Mouse (Mus musculus): ENCODE data around the gene Cyp24a1. TPM values are rescaled to one million over a fixed set of nuclear protein-coding genes. Genes with fewer than 3 reads are reported as not detected.

Gene Cyp24a1
- total RNA-seq (2017) = not detected in 2 replicates

DNA sequence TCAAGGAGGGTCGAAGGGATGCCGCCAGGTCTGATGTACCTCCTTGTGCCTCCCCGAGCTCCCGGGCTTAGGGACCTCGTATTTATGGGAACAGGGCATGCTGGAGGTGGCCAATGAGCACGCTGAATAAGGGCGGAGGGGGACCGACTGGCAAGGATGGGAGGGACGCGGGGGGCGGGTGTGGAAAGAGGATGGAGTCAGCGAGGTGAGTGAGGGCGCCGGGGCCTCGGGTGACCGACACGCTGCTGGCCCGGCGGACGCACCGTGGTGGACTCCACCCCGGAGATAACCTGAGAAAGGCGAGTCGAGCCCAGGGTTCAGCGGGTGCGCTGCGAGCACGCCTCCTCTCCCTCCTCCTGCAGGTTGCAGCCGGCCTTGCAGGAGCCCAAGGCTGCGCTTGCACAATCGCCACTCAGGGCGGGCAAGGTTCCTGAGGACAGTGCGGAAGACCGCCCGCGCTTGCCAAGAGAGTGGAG is at the start of gene Cyp24a1:
Cyp24a1 (minus strand) TSS at position 55 of the 476 bp plus-strand sequence.
- peak; percentile 98 for ATAC-seq (replicated peaks; ENCODE audit: low read depth, poor library complexity, severe bottlenecking)

DNA sequence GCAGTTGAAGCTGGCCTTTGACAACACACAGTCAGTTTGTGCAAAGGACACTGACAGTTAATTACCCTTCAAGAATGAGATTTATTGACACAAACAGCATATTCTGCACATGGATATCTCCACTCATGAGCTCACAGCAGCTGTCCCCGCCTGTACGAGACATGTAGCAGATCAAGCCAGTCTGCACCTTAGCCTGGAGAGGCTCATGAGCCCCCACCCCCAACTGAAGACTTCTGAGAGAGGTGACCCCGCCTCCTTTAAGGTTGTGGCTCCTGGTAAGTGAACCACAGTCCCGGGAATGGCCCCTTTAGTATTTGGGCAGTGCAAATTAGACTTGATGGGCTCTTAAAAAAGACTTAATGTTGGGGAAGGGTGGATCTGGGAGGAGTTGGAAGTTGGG is 48.8 kb upstream of the Cyp24a1 start:
- no peak for ATAC-seq (replicated peaks; ENCODE audit: low read depth, poor library complexity, severe bottlenecking)

DNA sequence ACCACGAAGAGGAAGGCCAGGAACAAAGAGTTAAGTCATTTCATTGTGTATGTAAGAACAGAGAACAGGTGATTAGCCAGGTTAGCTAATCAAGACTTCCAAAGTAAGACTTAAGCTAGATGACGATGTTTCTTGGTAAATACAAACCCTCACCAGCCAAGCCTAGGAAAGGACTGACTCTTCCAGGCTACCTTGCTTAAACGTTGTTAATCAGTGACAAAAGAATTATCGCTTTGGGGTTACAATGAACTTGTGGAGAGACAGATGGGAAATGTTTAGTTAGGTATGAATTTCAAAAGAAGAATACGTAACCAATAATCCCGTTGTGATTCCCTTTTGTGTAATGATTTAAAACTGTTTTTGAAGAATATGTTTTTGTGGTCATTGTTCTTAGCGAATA is 48.0 kb upstream of the Cyp24a1 start:
- ATAC-seq (replicated peaks; ENCODE audit: low read depth, poor library complexity, severe bottlenecking) = no peak

DNA sequence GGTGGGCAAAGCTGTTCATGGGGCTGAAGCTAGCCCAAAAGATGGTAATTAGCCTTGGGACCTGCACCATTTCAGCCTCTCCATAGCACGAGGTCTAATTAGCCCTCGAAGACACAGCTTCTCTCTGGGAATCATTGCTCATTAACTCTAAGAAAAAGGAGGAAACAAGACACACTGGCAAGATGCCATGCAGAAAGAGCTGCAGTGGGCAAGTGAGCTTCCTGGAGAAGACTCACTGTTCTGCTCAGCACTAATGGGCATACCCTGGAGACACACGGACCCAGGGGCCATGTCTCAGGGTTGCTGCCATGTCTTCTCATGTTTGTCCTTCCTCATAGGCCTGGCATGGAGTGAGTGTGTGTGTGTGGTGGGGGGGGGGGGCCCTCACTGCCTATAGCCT is 47.2 kb upstream of the Cyp24a1 start:
- ATAC-seq (replicated peaks; ENCODE audit: low read depth, poor library complexity, severe bottlenecking) = no peak

DNA sequence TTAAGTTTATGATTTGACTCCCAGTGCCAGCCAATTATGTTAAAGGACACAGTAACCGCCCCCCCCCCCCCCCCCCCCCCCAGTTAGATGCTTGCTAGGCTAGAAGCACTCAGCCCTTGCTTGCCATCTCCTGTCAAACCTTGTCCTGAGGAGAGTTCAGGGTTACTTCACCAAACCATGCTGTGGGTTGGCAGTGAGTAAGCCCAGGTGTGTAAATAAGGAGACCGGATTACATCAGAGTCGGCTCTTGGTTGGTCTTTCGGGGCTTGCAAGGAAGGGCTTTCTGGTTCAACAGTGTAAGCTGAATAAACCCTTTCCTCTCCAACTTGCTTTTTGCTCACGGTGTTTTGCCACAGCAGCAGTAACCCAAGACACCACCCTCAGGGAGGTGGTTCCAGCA is 46.7 kb upstream of the Cyp24a1 start:
- no peak for ATAC-seq (replicated peaks; ENCODE audit: low read depth, poor library complexity, severe bottlenecking)

DNA sequence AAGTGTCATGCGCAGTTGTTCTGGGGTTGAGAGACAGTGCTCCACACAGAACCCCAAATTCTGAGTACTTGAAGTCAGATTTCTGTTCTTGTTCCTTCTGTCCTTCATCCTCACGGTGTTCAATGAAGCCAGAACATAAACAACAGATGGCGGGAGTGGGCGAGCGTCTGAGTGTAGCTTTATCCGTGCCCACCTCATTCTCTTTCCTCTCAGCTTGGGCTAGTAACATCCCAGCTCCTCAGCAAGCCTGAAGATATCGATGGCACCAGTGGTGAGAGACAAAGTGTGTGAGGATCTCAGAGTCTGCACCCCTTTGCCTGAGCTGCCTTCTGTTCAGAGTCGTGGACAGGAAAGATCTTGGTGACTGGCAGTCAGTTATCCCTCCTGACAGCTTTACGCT is 42.3 kb upstream of the Cyp24a1 start:
- ATAC-seq (replicated peaks; ENCODE audit: low read depth, poor library complexity, severe bottlenecking) = no peak

DNA sequence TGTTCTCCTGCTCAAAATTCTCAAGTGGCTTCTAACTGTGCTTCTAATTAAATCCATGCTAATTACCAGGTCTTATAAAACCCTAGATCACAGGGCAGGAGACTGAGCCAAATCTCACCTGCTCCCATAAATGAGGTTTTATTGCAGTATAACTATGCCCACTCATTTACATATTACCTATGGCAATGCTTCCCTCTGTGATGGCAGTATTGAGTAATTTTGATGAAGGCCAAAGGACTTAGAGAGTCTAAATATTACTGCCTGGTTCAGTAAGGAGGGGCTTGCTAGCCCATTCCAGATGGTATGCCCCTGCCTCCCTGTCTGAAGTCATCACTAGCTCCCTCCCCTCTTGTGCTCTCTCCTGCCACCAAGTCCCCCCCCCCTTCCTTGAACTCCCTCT is 38.9 kb upstream of the Cyp24a1 start:
- ATAC-seq (replicated peaks; ENCODE audit: low read depth, poor library complexity, severe bottlenecking) = no peak

DNA sequence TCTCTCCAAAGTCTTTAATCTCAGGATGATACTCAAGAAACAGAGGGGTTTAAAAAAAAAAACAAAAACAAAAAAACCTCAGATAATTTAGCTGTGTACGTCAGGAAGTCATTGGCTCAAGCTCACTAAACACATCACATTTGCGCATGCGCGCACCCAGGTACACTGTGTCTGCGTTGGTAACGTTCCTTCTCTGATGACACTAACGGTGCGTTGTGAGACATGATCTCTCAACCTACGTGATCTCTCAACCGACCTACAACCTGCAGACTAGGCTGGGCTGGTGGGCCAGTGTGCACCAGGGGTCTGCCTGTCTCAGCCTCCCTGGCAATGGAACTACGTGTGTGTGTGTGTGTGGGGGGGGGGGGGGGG is 37.8 kb upstream of the Cyp24a1 start:
- ATAC-seq (replicated peaks; ENCODE audit: low read depth, poor library complexity, severe bottlenecking) = no peak

DNA sequence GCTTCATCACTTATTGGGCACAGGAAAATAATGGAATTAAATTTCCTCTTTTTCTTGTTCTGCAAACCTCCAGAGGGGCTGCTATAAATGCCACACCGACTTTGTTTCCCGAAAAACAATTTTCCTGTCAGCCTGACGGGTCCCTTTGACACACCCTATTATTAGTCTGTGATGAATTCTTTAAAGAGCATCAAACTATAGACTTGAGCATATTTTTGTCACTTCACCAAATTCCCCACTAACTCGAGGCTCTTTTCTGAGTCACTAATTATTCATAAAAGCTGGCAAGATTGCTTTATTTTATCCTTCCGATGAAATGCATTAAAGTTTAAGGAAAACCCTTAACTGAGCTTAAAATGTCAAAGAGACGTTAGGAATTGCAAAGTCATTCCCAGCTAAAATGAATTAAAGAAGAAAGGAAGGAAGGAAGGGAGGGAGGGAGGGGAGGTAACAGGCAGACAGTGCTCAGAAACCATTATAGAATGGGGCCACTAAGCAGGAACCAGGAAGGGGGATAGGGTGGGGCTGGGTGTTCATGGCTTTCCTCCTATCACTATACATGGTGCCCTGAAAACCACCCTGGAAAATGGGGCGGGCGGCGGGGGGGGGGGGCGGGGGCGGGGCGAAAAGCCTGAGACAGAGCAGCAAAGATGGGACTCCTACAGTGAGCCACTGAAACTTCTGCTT is 37.3 kb upstream of the Cyp24a1 start:
- ATAC-seq (replicated peaks; ENCODE audit: low read depth, poor library complexity, severe bottlenecking) = peak; percentile 64

DNA sequence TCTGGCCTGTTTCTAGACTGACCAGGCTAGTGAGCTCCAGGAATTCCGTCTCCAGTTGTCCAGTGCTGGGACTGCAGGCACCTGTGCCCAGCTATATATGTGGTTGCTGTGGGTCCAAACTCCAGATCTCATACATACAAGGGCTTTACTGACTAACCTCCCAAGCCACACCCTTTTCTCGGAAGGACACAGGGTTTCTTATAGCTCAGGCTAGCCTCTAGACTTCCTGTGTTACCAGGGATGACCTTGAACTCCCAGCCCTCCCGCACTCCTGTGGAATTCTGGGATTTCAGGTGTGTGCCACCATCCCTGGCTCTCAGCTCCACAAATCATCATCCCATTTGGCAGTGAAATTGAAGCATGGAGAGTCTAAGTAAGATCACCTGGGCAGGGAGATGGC is 33.3 kb upstream of the Cyp24a1 start:
- ATAC-seq (replicated peaks; ENCODE audit: low read depth, poor library complexity, severe bottlenecking) = no peak

DNA sequence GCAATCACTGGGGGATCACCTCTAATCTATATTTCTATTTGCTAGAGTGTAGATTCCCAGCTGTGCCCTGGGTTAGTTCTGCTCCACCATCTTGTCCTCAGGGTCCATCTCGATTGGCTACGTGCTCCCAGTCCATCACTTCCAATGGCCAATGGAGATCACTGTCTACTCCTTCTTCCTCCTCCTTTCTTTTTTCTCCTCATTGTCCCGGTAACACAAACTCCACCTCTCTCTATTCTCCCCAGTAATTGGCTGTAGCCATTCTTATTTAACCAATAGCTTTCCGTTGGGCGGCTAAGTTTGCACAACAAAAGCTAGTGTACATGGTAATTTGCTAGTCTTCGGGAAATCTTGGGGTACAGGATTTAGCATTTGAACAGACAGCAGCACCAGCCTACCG is 32.8 kb upstream of the Cyp24a1 start:
- ATAC-seq (replicated peaks; ENCODE audit: low read depth, poor library complexity, severe bottlenecking) = no peak

DNA sequence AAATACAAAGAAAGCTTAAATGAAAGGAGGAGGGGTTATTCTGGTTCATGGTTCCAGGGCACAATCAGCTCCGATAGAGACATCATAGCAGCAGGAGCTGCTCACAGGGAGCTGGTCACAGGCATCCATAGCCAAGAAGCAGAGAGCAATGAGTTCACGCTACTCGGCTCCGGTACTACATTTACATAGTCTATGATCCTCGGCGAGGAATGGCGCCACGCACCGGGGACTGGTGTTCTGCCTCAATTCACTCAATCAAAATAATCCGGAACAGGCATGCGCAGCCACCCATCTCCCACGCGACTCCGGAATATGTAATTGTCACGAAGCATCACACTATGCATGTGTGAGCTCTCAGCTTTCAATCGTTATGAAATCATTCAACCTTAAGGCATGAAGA is 31.1 kb upstream of the Cyp24a1 start:
- ATAC-seq (replicated peaks; ENCODE audit: low read depth, poor library complexity, severe bottlenecking) = no peak

DNA sequence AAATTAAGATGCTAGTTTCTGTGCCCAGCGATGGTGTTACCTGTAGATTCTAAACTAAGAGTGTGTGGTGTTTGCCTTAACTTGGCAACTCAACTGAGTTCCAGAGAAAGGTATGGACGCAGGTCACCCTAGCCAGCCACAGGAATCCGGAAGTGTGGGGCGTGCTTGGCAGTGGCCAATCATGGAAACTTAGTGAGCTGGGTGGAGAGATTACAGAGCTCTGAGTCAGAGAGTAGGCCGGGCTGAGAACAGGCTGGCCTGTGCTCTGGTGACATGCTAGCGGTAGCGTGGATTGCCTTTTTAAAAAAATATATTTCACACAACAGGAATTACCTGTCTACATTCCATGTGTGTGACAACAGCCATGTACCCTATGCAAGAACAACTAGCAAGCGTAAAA is 29.6 kb upstream of the Cyp24a1 start:
- no peak for ATAC-seq (replicated peaks; ENCODE audit: low read depth, poor library complexity, severe bottlenecking)

DNA sequence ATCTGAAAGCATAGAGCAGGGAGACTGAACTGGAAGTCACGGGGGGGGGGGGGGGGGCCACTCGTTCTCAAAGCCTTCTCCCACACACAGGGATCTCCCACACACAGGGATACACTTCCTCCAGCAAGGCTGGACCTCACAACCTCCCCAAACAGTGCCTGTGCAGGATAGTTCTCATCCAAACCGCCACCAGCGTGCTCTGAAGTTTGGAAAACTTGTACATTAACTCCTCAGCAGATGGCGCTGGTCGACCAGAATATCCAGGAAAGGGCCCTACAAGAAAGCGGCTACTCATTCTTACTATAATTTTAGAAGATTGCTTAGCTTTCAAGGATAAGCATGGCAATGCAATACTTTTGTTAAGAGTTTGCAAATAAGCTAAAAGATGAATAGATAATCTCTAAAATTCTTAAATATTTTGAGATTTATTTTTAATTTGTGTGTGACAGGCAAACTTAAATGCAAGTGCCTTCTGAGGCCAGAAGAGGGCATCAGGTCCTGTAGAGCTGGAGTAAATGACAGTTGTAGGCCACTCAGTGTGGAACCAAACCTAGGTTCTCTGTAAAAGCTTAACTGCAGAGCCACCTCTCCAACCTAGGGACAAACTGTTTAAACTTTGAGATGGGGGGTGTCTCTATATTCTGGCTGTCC is 23.5 kb upstream of the Cyp24a1 start:
- ATAC-seq (replicated peaks; ENCODE audit: low read depth, poor library complexity, severe bottlenecking) = peak; percentile 86

DNA sequence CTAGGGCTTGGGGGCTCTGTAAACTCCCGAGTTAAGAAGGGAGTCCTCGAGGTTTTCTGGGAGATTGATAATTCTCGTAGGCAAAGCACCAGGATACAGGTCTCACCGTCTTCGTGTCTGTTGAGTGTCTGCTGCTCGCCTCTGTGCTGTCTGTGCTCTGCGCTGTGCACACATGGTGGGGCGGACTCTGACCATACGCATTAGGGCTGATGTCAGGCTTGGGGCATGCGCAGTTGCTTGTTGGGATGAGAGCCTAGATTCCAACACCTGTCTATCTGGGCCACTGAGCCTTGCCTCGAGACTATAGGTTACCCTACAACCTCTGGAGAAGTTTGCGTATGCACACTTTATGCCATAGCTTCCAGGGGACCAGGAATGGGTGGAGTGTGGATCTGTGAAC is 16.8 kb upstream of the Cyp24a1 start:
- ATAC-seq (replicated peaks; ENCODE audit: low read depth, poor library complexity, severe bottlenecking) = no peak

DNA sequence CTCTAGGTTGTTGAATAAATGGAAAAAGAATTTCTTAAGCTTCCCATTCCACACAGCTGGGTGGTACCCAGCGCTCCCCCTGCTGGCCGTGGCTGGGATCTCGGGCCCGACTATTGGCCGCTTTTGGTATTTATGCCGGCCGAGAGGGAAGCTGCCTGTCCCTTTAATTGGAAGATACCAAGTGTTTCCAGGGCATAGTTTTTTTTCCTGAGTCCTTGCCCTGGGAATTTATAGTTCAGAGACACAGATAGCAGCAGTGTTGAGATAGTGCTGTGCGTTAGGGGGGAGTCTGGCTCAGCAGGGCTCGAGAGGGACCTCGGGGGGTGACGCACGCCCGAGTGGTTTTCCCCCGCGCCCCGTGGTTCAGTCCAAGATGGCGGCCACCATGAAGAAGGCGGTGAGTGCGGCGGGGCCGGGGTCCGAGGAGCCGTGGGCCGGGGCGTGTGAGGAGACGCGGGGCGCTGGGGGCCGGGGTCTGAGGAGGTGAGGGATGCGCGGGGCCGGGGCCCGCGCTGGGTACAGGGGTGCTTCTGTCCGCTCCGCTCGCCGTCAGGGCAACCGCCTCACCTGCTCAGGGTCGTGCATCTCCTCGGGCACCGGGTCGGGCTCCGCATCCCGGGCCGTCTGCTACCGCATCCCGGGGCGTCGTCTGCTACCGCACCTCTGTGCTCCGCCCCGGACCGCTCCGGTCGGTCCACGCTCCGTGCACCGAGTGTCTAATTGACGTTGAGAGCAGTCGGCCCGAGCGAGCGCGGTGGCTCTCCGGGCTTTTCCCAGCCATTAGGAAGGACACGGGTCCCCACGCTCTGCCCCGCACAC is 14.3 kb upstream of the Cyp24a1 start:
- peak; percentile 85 for ATAC-seq (replicated peaks; ENCODE audit: low read depth, poor library complexity, severe bottlenecking)

DNA sequence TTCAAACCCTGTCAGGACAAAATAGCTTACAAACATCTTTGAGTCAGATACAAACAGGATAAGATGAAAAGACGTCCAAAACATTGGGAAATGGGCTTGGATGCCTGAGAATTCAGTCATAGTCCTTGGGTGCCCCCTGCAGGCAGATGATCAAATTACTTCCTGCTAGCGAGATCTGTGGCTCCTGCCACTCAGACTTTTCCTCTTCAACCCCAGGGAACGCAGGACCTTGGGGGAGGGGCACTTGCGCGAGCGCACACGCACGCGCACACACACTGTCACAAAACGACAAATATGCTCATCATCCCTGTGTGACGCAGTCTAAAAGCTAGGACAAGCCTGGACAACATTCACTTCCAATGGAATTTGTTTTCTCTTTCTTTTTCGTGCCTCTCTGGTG is 11.9 kb upstream of the Cyp24a1 start:
- ATAC-seq (replicated peaks; ENCODE audit: low read depth, poor library complexity, severe bottlenecking) = peak; percentile 48

DNA sequence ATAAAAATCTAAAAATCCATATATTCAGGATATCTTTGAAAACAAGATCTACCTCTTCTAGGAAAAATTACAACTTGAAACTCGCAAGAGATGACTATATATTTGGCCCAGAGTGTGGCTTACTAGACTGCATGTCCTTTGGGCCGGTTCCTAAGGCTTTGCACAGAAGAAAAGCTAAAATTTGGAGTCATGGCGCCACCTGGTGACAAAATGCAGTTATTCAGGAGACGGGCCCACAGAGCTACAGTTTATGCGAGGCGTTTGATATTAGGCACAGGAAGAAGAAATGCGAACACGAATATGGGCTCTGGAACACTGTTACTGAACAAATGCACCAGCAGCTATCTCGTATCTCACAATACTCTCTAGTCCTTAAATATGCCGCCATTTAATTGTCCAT is 10.8 kb upstream of the Cyp24a1 start:
- peak; percentile 48 for ATAC-seq (replicated peaks; ENCODE audit: low read depth, poor library complexity, severe bottlenecking)

DNA sequence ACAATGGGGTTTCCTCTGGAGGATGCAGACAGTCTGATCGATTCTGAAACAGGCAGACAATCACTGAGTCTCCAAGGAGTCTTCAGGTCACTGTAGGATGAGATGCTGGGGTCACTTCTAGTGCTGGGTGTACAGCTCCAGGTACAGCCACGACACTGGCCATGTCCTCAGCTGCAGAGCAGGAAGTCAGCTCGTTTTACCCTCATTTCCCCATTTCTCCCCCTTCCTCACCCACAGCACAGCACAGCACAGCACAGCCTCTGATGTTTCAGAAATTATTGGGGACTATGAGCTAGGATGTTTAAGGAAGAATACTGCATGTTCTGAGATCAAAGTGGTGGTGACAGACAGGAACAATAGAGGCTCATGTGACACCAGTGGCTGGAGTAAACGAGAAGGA is 7.0 kb upstream of the Cyp24a1 start:
- ATAC-seq (replicated peaks; ENCODE audit: low read depth, poor library complexity, severe bottlenecking) = peak; percentile 72

DNA sequence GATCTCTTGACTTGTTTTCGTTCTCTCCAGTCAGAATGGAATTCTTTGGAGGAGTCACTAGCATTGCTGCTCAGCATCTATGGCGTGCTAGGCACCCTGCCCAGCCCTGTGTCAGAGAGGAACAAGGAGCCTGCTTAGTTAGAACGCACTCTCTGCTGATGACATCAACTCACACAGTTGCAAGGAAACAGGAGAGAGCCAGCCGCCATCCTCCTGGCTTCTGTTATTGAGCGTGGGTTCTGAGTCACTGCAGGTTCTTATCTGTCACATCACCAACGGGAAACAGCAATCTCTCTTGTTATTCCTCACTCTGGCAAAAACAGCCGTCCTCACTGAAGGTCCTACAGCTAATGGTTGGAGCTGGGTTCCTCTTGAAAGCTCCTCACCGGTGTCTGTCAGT is 6.4 kb upstream of the Cyp24a1 start:
- peak; percentile 31 for ATAC-seq (replicated peaks; ENCODE audit: low read depth, poor library complexity, severe bottlenecking)

DNA sequence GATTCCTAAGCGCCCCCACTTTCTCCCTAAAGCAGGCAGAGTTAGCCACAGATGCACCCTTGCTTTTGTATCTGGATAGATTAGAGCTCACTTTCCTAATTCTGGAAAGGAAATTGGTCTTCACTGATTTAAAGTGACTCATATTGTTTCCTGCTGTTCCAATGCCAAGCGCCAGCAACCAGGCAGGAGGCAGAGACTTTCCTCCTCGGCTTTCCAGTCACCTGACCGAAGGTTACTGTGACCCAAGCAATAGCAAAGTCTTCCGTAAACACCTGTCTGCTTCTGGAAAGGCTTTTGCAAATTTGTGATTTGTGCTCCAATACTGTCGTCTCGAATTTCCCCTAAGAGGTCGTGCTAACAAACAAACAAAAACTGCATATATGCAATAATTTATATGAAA is 1.1 kb upstream of the Cyp24a1 start:
- no peak for ATAC-seq (replicated peaks; ENCODE audit: low read depth, poor library complexity, severe bottlenecking)

Measured in common myeloid progenitor, adult 5-6 weeks (primary cell).